Mouse (Mus musculus) ovary, postnatal 36 days (tissue): Measurements from ENCODE around the gene Gpm6a.

Experiments used
- DNase-seq: peaks from one replicate; pipeline ENCODE4 v3.0.0; 2022; ENCODE audit warnings: low spot score, mixed read lengths

Gene Gpm6a

DNA sequence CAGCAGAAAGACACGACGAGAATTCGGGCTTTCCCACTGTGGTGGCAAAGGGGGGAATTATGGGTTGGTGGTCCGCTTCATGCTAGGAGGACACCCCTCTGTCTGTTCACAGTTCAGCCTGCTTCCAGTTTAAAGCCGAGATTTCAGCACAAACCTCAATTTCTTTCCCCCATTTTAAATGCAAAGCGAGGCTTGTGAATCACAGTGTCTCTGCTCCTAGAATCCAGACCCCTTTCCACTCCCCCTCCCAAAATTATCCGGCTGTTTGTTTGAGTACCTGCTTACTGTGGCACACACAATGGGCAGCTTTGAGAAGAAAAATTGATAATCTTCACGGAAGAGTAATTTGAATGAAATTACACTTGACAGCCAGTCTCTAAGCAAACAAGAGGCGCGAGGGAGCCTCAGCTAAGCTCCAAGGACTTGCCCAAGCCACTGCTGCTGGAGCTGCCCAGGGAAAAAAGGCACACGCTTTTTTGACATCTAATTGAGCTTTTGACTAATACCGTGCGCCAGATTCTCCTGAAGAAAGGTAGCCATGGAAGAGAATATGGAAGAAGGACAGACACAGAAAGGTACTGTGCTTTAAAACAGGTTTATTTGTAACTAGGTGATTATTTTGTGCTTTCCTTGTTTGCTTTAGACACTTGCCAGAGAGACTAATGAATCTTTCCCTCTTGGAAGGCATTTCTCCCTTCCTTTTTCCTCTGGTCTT lies at the start of gene Gpm6a:
TSS of gene Gpm6a (plus strand) at position 103 of the 715 bp plus-strand sequence.
- DNase-seq: no peak

DNA sequence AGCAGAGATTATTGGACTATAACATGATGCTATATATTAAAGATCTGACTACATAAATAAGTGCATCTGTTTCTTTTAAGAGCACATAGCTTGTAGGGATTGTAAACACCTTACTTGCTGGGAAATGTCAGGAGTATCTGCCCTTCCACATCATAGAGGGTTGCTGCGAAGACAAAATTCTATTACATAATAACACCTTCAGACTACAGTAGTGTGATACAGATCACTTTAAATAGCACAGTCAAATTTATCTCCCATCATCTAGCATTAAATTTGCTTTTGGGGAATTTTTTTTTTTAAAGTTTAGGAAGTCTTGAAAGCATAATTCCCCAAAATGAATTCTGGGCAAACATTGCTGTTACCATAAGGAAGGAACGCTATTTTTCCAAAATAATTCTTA lies 41.8 kb upstream of the Gpm6a start:
- DNase-seq: no peak

DNA sequence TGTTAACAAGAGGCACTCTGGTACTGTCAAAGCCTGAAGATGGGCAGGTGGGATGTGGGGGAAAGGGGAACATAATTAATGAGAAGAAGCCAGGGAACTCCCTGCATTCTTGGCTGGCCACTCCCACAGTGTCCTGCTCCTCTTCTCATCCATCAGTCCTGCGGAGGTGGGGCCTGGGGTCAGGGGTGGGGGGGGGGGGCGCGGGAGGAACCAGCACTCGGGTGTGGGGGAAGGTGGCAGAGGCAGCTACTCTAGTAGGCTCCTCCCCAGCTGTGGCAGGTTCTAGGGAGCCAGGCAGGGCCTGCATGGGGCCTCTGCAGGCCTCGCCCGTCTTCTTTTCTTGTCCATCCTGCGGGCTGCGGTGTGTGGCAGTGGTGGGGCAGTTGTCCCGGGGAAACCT lies 36.9 kb upstream of the Gpm6a start:
- DNase-seq: no peak

DNA sequence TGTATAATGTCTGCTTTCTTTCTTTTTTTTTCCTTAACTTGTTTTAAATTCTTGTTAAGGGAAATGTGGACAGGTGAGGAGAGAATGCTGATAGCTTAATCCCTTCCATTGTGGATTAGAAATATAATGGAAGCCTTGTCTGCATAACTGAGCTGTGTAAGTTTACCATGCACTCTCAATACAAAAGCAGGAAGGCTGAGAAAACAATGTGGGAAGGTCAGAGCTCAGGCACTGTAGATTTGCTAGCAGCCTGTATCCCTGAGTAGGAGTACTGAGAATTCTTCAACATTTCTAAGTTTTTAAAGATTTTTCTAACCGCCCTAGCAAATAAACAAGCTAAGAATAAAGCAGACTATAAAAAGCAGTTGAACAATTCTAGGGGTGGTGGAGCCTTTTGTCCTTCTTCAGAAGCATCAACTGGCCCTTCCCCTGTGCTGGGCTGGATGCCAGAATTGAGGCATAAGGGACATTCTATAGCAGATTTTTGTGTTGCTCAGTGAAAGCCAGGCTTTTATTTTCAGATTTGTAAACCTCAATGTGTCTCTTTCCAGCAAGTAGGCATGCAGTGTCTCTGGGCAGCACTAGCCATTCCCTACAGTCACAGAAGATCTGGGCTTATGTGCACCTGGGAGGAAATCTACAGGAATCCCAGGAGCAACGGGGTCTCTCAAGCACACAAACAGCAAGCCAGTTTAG lies 32.3 kb upstream of the Gpm6a start:
- no peak for DNase-seq

GRCm38 (mm10) chr8:54924936-54925335 lies 29.7 kb upstream of the Gpm6a start:
- DNase-seq: no peak

- DNase-seq: no peak
Observed at GRCm38 (mm10) chr8:54932306-54932705, 22.3 kb upstream of the Gpm6a start.

DNA sequence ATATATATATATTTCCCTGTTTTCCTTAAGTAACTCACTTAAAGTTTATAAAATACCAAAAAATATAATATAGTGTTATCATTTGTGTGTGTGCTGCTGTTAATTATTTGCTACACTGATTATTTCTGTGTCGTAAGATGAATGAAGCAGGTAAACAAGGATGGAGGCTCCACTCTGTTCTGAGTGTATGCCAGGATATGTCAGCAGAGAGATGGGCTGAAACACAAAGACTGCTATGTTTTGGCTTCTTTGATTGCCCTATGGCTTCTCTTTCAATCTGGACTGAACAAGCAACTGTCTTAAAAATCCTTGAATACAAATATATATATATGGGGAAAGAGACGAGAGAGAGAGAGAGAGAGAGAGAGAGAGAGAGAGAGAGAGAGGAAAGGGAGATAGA lies 1.3 kb upstream of the Gpm6a start:
- DNase-seq: no peak

- DNase-seq: no peak
Observed at GRCm38 (mm10) chr8:54954030-54954429, 613 bp upstream of the Gpm6a start.

DNA sequence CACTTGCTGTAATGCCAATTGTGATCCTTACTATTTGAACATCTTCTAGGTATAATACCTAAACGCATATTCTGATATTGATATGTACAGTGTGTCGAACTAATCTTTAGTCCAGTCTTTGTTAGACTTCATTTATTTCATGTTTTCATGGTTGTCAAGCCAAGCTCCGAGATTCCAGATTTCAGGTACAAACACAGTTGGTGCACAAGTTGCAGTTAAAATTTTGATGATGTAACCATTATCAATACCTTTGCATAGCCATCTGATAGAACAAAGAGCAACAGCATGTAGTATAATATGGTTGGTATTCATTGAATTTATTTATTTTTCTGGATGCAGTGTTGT lies 785 bp downstream of the Gpm6a start:
- DNase-seq: no peak

GRCm38 (mm10) chr8:54955935-54956573 lies 1.4 kb downstream of the Gpm6a start:
- no peak for DNase-seq

DNA sequence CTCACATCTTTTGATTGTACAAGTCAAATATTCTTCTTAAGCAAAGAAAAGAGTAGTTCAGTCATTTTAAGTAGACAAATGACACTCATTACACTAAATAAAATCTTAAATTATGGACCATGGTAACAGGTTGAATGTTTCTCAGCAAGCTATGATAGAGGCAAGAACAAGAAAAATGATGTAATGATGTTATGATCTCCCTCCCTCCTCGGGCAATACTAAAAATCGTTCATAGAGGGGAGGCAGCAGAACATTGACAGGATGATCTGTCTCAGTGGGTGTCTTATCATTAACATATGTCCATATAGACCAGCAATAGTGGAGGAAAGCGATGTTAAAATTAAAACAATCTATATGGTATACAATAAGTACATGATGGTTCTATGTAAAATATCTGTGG lies 2.1 kb downstream of the Gpm6a start:
- DNase-seq: no peak

GRCm38 (mm10) chr8:54957506-54957905 lies 2.9 kb downstream of the Gpm6a start:
- DNase-seq: no peak

DNA sequence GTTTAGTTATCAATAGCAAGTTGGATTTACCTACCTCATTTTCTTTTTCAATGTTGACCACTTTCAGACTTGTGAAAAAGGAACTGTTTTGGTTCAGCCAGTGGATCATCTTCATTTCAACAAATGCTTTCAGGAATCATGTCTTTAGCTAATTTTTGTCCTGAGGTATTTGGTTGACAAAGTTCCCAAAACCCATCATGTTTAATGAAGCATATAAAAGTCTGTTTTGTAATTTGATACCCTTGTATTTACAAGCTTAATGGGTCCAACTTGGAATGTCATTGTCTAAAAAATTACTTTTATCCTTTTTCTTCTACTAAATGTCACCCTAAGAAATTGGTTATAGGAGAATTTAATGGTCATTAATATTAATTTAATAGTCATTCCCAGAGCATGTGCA lies 6.9 kb downstream of the Gpm6a start:
- no peak for DNase-seq

DNA sequence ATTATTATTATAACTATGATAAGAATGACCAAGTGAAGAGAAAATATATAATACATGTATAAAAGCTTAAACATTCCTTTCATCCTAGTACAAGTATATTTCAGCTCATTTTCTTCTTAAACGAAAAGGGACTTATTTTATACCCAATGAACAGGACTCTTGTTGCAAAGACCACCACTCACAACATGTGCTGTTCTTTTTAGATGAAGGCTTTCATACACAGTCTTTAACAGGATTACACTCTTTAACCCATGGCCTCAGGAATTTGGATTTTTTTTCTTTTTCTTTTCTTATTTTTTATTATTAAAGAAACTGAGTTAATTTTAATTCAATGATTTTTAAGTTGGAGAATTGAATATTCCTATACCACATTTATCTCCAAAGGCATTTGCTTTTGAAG lies 20.4 kb downstream of the Gpm6a start:
- no peak for DNase-seq

GRCm38 (mm10) chr8:54975506-54975905 lies 20.9 kb downstream of the Gpm6a start:
- DNase-seq: no peak

DNA sequence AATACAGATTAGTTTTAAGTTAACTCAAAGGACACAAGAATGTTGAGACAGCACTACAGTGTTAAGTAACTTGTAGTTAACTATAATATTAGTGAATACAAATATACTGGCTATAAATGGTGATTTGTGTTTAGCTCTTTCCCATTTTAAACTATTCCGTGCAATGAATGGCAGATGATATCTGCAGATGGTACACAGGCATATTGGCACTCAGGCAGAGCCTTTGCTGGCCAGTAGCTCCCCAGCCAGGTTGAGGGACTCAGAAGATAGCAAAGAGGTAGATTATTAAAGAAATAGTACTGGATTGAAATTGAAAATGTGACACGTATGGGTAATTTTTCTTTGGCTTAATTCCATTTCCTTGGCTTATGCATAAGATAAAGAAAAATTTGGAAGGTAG lies 21.3 kb downstream of the Gpm6a start:
- no peak for DNase-seq

DNA sequence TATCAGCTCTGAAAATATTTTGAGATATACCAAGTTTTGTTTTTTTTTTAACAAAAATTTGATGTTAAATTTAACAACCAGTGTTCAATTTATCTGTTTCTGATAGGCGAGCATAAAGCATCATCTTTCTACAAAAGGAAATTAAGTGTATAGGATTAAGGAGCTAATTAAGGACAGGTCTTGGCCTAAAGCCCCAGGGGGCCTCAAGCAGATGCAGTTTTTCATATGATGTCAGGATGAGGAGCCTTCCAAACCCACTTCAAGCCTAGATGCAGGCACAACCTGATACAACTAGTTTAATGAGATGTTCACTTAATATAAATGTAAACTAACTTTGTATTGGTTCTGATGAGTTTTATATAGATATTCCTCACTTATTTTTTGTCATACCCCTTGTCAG lies 22.0 kb downstream of the Gpm6a start:
- DNase-seq: no peak

- DNase-seq: no peak
Observed at GRCm38 (mm10) chr8:54986791-54987190, 32.1 kb downstream of the Gpm6a start.

DNA sequence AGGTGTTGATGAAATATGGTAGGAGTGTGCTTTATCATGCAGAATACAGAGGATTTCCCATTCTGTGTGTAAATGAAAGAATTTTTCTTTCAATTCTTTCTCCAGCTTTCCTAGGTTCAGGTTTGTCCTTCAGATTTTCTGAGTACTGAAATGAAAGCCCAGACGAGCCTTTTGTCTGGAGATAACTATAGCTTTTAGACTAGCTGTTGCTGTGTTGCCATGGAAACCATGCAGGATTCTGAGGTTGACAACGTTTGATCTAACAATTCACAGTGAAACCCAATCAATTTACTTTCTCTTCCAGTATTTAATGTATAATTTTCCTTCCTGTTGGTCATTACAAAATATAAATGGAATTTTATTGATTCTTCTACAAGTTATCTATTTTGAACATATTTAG lies 34.5 kb downstream of the Gpm6a start:
- no peak for DNase-seq

GRCm38 (mm10) chr8:54991840-54992609 lies 37.4 kb downstream of the Gpm6a start:
- DNase-seq: no peak

DNA sequence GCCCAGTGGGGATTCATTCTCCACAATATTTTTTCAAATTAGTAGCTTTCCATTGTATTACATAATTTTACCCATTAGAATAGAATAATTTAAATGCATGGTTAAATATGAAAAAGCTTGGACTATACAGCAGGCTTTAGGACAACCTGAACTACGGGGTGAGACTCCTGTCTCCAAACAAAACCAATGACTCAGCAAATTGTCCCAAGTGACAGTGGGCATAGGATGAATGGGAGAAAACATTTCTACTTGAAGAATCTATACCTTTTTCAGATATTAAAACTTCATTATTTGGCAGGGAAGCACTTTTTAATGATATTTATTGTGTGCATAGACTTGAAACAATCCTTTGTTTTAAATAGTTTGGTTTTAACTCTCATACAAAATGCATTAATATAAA lies 41.0 kb downstream of the Gpm6a start:
- no peak for DNase-seq

- DNase-seq: no peak
Observed at GRCm38 (mm10) chr8:55002398-55002797, 47.8 kb downstream of the Gpm6a start.

DNA sequence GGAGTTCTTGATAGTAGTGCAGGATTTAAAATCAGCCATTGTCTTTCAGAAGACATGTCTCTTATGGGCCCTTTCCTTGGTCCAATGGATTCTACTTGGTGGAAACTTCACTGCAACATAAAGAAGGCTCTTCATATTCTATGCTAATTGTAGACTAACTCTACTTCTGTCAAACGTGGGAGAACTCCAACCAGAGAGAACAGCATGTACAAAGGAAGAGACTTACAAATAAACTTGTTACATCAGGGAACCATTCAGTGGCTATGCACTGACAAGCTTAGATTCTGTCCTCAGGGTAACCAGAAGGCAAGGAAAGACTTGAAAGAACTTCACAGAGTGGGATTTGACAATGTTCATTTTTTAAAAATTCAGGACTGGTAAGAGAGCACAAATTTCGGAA lies 48.3 kb downstream of the Gpm6a start:
- DNase-seq: no peak
